Mouse (Mus musculus): ENCODE measurements at regions not wholly inside any gene's neighbourhood (a gene's known extent, or its start where the extent isn't known, plus 50 kb on each side); places are given as distances from the start of the nearest gene placed in this dataset.

GRCm38 (mm10) chr15:27259854-27260191, 206.7 kb upstream of the Ank start:
- TF ChIP-seq MAFK (IDR thresholded peaks at IDR 0.05; ENCODE audit: insufficient read depth, low read depth, low read length) = no peak
- TF ChIP-seq ZNF384 (IDR thresholded peaks at IDR 0.05; ENCODE audit: low read depth, low read length) = no peak
